Mouse (Mus musculus) small intestine, adult 10 weeks (tissue): Measurements from ENCODE around the gene Mtrf1l. TPM values are rescaled to one million over a fixed set of nuclear protein-coding genes. Genes with fewer than 3 reads are reported as not detected.

Experiments
- polyA plus RNA-seq: library from polyadenylated mRNA; stranded (reverse); fragments of 350-450 nt; fragmentation: Illumina TruSeq; extraction: RNeasy Lipid Tissue Mini Kit (QIAGEN cat#74804); gene quantifications from one replicate; pipeline ENCODE4 v1.2.3, GENCODE M21; 2014; ENCODE audit warnings: low replicate concordance

Gene Mtrf1l
- 40.0 TPM for polyA plus RNA-seq

GRCm38 (mm10) chr10:5823740-5824491 lies at the start of gene Mtrf1l:
Gene Mtrf1l (minus strand): TSS chr10:5823910.

GRCm38 (mm10) chr10:5805243-5805730 lies 18.4 kb downstream of the Mtrf1l start, which contains the start of gene Fbxo5:
Gene Fbxo5 (minus strand): TSS chr10:5805600.

Other genes with a start within 250 kb of the Mtrf1l start
- gene Myct1, start 230.1 kb downstream of the Mtrf1l start, polyA plus RNA-seq = 6.2 TPM
- 104 TPM for gene Vip, start 184.7 kb downstream of the Mtrf1l start, polyA plus RNA-seq
- gene Fbxo5, start 18.3 kb downstream of the Mtrf1l start, polyA plus RNA-seq = 26.2 TPM
- 1.6 TPM for gene Rgs17, start 98.5 kb upstream of the Mtrf1l start, polyA plus RNA-seq